Mouse (Mus musculus) monocyte, adult 59 days (primary cell): ENCODE data around the gene Dnajc27. TPM values are rescaled to one million over a fixed set of nuclear protein-coding genes. Genes with fewer than 3 reads are reported as not detected.

Experiments used
- total RNA-seq, 2 experiments: library from RNA; stranded (reverse); gene quantifications; one replicate each; pipeline ENCODE4 v1.2.4; 2023

The Dnajc27 gene
- 1 to 10 TPM; 7.4 to 7.5 TPM for total RNA-seq

DNA sequence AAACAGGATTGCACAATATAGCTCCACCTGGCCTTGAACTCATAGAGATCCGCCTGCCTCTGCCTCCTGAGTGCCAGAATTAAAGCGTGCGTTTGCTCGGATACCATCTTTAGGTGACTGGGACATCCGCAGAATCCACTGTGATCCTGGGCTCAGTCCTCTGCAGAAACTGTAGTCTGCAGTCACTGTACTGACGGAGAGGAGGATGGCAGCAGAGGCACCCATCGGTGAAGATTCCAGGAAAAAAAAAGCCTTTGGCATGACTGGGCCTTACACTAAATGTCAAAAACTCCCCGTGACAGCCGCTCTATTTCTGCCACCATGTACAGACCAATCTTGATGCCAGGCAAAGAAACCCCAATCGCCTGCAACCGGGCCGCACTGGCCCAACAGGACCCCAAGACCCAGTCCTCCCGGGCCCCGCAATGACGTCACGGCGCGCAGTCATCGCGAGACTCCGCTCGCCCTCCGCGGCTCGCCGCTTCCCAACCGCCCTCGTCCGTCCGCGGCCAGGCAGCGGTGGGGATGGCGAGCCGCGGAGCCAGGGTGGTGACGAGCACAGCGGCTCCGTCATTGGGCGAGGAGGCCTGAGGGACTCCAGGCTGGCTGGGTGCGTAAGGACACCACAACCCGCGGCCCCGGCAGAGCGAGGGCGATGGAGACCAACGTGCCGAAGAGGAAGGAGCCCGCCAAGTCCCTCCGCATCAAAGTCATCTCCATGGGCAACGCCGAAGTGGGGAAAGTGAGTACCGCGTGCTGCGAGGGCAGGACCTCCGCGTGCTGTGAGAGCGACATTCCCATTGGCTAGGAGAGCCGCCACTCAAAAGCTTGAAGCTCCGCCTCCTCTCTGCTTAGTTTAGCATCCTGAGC lies at the start of gene Dnajc27:
TSS of gene Dnajc27 (plus strand) at position 452 of the 870 bp plus-strand sequence.

DNA sequence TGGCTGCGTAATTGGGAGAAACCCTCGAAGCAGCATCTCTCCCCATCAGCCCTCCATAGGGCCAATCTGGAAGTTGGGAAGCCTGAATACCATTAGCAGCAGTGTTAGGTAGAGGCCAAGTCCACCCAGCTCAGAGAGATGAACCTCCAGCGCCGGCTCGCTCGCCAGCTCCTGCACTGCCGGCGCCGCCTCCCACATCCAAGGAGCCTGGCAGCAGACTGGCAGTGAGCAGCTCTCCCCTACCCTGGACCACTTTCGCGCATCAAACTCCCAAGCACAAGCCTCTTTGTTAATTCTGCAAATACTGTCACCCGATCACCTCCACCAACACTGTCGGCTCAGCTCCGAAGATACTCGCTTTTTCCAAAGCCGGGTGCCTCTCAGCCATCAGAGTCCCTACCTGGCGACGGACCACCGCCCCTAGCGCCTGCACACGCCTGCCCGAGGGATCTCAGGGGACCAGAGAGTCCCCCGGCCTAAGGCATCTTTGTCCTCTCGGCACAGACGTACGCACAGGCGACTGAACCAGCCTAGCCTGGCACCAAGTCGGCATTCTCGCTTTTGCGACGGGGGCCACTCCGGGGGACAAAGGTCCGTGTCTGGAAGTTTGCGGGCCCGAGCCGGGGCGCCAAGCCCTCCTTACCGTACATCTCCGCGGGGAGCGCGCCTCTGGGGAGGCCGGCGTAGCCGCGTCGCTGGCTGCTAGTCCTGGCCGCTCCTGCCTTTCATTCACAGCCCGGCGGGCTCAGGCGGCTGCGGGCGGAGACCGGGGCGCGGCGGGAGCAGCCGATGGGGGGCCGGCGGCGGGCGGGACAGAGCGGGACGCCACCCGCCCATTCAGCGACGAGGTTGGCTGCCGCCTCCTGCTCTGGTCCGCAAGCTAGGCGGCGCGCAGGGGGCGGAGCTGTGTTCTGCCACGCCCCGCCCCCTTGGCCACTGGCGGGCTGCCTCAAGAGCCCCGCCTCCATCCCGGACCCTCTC lies 44.0 kb upstream of the Dnajc27 start, which contains the start of gene Efr3b:
TSS of gene Efr3b (minus strand) at position 855 of the 981 bp plus-strand sequence.

DNA sequence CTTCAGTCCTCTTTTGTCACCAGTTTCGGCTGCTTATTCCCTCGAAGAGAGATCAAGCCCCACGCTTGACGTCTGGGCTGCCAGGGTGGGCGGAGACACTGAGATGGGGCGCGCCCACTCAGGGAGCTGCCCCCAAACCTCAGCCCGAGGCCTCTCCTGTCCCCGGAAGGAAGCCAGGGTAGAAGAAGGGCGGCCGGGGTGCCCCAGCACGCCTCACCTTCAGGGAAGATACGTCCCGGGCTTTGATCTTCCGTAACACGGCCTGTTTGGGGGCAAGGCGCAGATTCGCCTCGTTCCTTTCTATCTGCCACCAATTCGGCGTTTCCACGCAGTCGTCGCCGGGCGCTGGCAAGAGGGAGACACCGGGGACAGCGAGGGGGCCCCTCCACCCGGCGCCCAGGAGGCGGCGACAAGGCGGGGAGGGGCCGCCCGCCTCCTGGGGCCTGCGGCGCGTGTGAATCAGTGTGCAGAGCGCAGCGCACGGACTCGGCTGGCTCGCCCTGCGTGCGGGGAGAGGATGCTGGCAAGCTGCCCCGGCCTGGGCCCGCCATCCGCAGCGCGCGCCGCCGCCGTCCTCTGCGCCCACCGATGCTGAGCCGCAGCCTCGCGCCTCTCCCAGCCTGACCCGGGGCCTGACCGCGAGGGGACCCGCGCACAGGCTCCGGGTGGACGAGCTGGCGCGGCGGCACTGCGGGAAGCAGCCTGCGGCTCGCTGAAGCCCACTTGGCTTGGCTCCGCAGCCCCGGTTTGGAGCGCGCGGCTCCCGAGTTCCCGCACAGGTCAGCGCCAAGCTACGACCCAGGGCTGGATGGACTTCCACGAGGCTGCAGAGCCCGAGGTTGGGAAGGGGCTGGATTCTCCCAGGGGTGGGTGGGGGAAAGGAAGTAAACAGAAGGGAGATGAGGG lies 50.8 kb downstream of the Dnajc27 start, which contains the start of gene Adcy3:
TSS of gene Adcy3 (plus strand) at position 163 of the 906 bp plus-strand sequence.

Other genes with a start within 250 kb of the Dnajc27 start
- 1 to 10 TPM in 1 of 2 experiments, under 1 TPM in 1; 0.52 to 1.5 TPM for gene Pomc, start 127.6 kb upstream of the Dnajc27 start, total RNA-seq
- under 1 TPM; 0.15 to 0.42 TPM for gene Efr3b, start 43.7 kb upstream of the Dnajc27 start, total RNA-seq
- gene Adcy3, start 50.5 kb downstream of the Dnajc27 start, total RNA-seq, result 10 to 100 TPM; 20.6 to 21.1 TPM
- gene Ptrhd1, start 151.4 kb downstream of the Dnajc27 start, total RNA-seq, result 1 to 10 TPM; 6.0 to 6.9 TPM
- gene Cenpo, start 151.7 kb downstream of the Dnajc27 start, total RNA-seq, result 10 to 100 TPM; 12.9 to 13.8 TPM